Mouse (Mus musculus): ENCODE measurements at regions not wholly inside any gene's neighbourhood (a gene's known extent, or its start where the extent isn't known, plus 50 kb on each side); places are given as distances from the start of the nearest gene placed in this dataset.
A peak's percentile ranks its signal among the peaks of the same experiment; 100 is the strongest.

GRCm38 (mm10) chr3:45523281-45523680 is 145.1 kb downstream of the Pcdh10 start:
- no peak for ATAC-seq
- Histone ChIP-seq H3K27me3 (ENCODE audit: insufficient read depth, low read length) (no peaks in the 10 kb centered on the region), H3K36me3 (ENCODE audit: insufficient read depth) (no peaks in the 10 kb centered on the region), H3K9ac (no peak overlapping the region), H3K4me2 (ENCODE audit: low read depth) (no peak overlapping the region), H3K4me1 (ENCODE audit: insufficient read depth) (no peaks in the 10 kb centered on the region), H3K27ac (ENCODE audit: low read depth, low read length) (no peak overlapping the region), H3K4me3 (ENCODE audit: low read depth, low read length) (no peak overlapping the region), H3K9me3 (ENCODE audit: low read length) (no peaks in the 10 kb centered on the region)
- no peak for DNase-seq
- no peak for TF ChIP-seq CTCF (IDR thresholded peaks at IDR 0.05; ENCODE audit: low read depth)
- 85% methylated on average over 4 of the region's 4 CpGs for WGBS

GRCm38 (mm10) chr3:45547091-45547490 is 168.9 kb downstream of the Pcdh10 start:
- Histone ChIP-seq H3K9ac (no peak overlapping the region), H3K9me3 (ENCODE audit: low read length) (no peaks in the 10 kb centered on the region), H3K27ac (ENCODE audit: low read depth, low read length) (no peak overlapping the region), H3K27me3 (ENCODE audit: insufficient read depth, low read length) (no peaks in the 10 kb centered on the region), H3K4me1 (ENCODE audit: insufficient read depth) (no peaks in the 10 kb centered on the region), H3K36me3 (ENCODE audit: insufficient read depth) (no peaks in the 10 kb centered on the region), H3K4me2 (ENCODE audit: low read depth) (no peak overlapping the region), H3K4me3 (ENCODE audit: low read depth, low read length) (no peak overlapping the region)
- DNase-seq (no peak), ATAC-seq (no peak)
- no peak for TF ChIP-seq CTCF (IDR thresholded peaks at IDR 0.05; ENCODE audit: low read depth)
- 91% methylated on average over 3 of the region's 3 CpGs for WGBS

- Histone ChIP-seq H3K4me3 (ENCODE audit: low read depth, low read length) (no peak overlapping the region), H3K9ac (no peak overlapping the region)
These were observed 177.5 kb downstream of the Pcdh10 start for GRCm38 (mm10) chr3:45555736-45556135.

GRCm38 (mm10) chr3:45572995-45573394 is 194.8 kb downstream of the Pcdh10 start:
- H3K36me3 ChIP-seq (ENCODE audit: insufficient read depth), result no peaks in the 10 kb centered on the region
- no peak overlapping the region for H3K27ac ChIP-seq (ENCODE audit: low read depth, low read length)
- 94% methylated on average over 1 of the region's 1 CpGs for WGBS
- H3K4me1 ChIP-seq (ENCODE audit: insufficient read depth), result no peaks in the 10 kb centered on the region
- ATAC-seq (no peak), DNase-seq (no peak)
- TF ChIP-seq CTCF (IDR thresholded peaks at IDR 0.05; ENCODE audit: low read depth), result no peak
- no peak overlapping the region for H3K9ac ChIP-seq
- no peaks in the 10 kb centered on the region for H3K9me3 ChIP-seq (ENCODE audit: low read length)
- no peak overlapping the region for H3K4me3 ChIP-seq (ENCODE audit: low read depth, low read length)
- no peaks in the 10 kb centered on the region for H3K27me3 ChIP-seq (ENCODE audit: insufficient read depth, low read length)
- no peak overlapping the region for H3K4me2 ChIP-seq (ENCODE audit: low read depth)

More at GRCm38 (mm10) chr3:45555736-45556135, 177.5 kb downstream of the Pcdh10 start:
- Histone ChIP-seq H3K36me3 (ENCODE audit: insufficient read depth) (no peaks in the 10 kb centered on the region), H3K9me3 (ENCODE audit: low read length) (no peaks in the 10 kb centered on the region), H3K27ac (ENCODE audit: low read depth, low read length) (no peak overlapping the region), H3K4me2 (ENCODE audit: low read depth) (no peak overlapping the region), H3K27me3 (ENCODE audit: insufficient read depth, low read length) (no peaks in the 10 kb centered on the region), H3K4me1 (ENCODE audit: insufficient read depth) (no peaks in the 10 kb centered on the region)
- peak; percentile 85 for TF ChIP-seq CTCF (IDR thresholded peaks at IDR 0.05; ENCODE audit: low read depth)
- ATAC-seq, result peak; percentile 75
- peak; percentile 80 for DNase-seq
- 24% methylated on average over 1 of the region's 1 CpGs for WGBS

GRCm38 (mm10) chr3:45577035-45577434 is 198.8 kb downstream of the Pcdh10 start:
- no peak overlapping the region for H3K27ac ChIP-seq (ENCODE audit: low read depth, low read length)
- WGBS, result 85% methylated on average over 1 of the region's 1 CpGs
- H3K27me3 ChIP-seq (ENCODE audit: insufficient read depth, low read length), result no peaks in the 10 kb centered on the region
- H3K4me2 ChIP-seq (ENCODE audit: low read depth), result no peak overlapping the region
- TF ChIP-seq CTCF (IDR thresholded peaks at IDR 0.05; ENCODE audit: low read depth), result no peak
- H3K9ac ChIP-seq, result no peak overlapping the region
- no peaks in the 10 kb centered on the region for H3K9me3 ChIP-seq (ENCODE audit: low read length)
- H3K36me3 ChIP-seq (ENCODE audit: insufficient read depth), result no peaks in the 10 kb centered on the region
- DNase-seq (no peak), ATAC-seq (no peak)
- no peak overlapping the region for H3K4me3 ChIP-seq (ENCODE audit: low read depth, low read length)
- H3K4me1 ChIP-seq (ENCODE audit: insufficient read depth), result no peaks in the 10 kb centered on the region

GRCm38 (mm10) chr3:45593561-45593960 is 215.4 kb downstream of the Pcdh10 start:
- Histone ChIP-seq H3K9me3 (ENCODE audit: low read length) (no peaks in the 10 kb centered on the region), H3K27ac (ENCODE audit: low read depth, low read length) (no peak overlapping the region), H3K9ac (no peak overlapping the region), H3K36me3 (ENCODE audit: insufficient read depth) (no peaks in the 10 kb centered on the region), H3K4me2 (ENCODE audit: low read depth) (no peak overlapping the region), H3K27me3 (ENCODE audit: insufficient read depth, low read length) (no peaks in the 10 kb centered on the region), H3K4me1 (ENCODE audit: insufficient read depth) (no peaks in the 10 kb centered on the region), H3K4me3 (ENCODE audit: low read depth, low read length) (no peak overlapping the region)
- ATAC-seq (no peak), DNase-seq (no peak)
- no peak for TF ChIP-seq CTCF (IDR thresholded peaks at IDR 0.05; ENCODE audit: low read depth)
- WGBS, result 45% methylated on average over 1 of the region's 1 CpGs

- no peak for DNase-seq
These were observed 224.1 kb downstream of the Pcdh10 start for GRCm38 (mm10) chr3:45602278-45602677.

GRCm38 (mm10) chr3:45603151-45603550 is 225.0 kb downstream of the Pcdh10 start:
- Histone ChIP-seq H3K9me3 (ENCODE audit: low read length) (no peaks in the 10 kb centered on the region), H3K9ac (no peak overlapping the region), H3K36me3 (ENCODE audit: insufficient read depth) (no peaks in the 10 kb centered on the region), H3K4me2 (ENCODE audit: low read depth) (no peak overlapping the region), H3K4me1 (ENCODE audit: insufficient read depth) (no peaks in the 10 kb centered on the region), H3K27me3 (ENCODE audit: insufficient read depth, low read length) (no peaks in the 10 kb centered on the region), H3K4me3 (ENCODE audit: low read depth, low read length) (no peak overlapping the region), H3K27ac (ENCODE audit: low read depth, low read length) (no peak overlapping the region)
- DNase-seq, result no peak
- no peak for ATAC-seq
- 85% methylated on average over 5 of the region's 5 CpGs for WGBS
- TF ChIP-seq CTCF (IDR thresholded peaks at IDR 0.05; ENCODE audit: low read depth), result no peak

More at GRCm38 (mm10) chr3:45602278-45602677, 224.1 kb downstream of the Pcdh10 start:
- H3K4me1 ChIP-seq (ENCODE audit: insufficient read depth), result no peaks in the 10 kb centered on the region
- H3K4me2 ChIP-seq (ENCODE audit: low read depth), result no peak overlapping the region
- H3K9ac ChIP-seq, result no peak overlapping the region
- H3K9me3 ChIP-seq (ENCODE audit: low read length), result no peaks in the 10 kb centered on the region
- 78% methylated on average over 2 of the region's 2 CpGs for WGBS
- no peak overlapping the region for H3K27ac ChIP-seq (ENCODE audit: low read depth, low read length)
- no peak overlapping the region for H3K4me3 ChIP-seq (ENCODE audit: low read depth, low read length)
- ATAC-seq, result no peak
- no peaks in the 10 kb centered on the region for H3K27me3 ChIP-seq (ENCODE audit: insufficient read depth, low read length)
- no peaks in the 10 kb centered on the region for H3K36me3 ChIP-seq (ENCODE audit: insufficient read depth)
- no peak for TF ChIP-seq CTCF (IDR thresholded peaks at IDR 0.05; ENCODE audit: low read depth)
